Mouse (Mus musculus) CH12.LX (cell line): ENCODE measurements around the gene Ssbp3.

Experiments used
- BHLHE40 ChIP-seq: IDR thresholded peaks from 2 replicates; pipeline ENCODE4 v1.6.1; 2011; ENCODE audit warnings: mild to moderate bottlenecking, low read depth, low read length, improper control_type of control experiment
- EP300 ChIP-seq: IDR thresholded peaks from 2 replicates; pipeline ENCODE4 v1.6.1; 2011; ENCODE audit warnings: low read length, improper control_type of control experiment
- HCFC1 ChIP-seq: IDR thresholded peaks from 2 replicates; pipeline ENCODE4 v1.6.1; 2012; ENCODE audit warnings: low read depth, mild to moderate bottlenecking, inconsistent platforms, low read length, improper control_type of control experiment

DNA sequence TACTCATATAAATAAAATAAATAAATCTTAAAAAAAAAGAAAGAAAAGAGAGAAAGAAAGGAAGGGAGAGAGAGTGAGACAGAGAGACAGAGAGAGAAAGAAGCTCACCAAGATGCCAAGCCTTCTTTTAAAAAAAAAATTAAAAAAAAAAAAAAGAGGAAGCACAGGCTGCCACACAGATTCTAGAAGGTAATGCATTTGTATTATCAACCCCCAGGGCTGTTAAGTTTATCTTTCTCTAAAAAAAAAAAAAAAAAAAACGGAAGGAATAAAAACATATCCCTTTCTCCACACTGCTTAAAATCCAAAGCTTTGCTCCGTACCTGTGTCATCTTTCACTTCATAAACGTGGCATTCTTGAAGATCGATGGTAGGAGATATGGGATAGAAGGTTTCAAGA, 151.1 kb downstream of the Ssbp3 start:
- no peak for TF ChIP-seq EP300
- TF ChIP-seq BHLHE40, result no peak
- TF ChIP-seq HCFC1, result no peak
